Mouse (Mus musculus) G1E-ER4 (cell line): ENCODE data around the gene Cox11. TPM values are rescaled to one million over a fixed set of nuclear protein-coding genes. Genes with fewer than 3 reads are reported as not detected.

Source experiments
- GATA1 ChIP-seq: IDR thresholded peaks from one replicate; pipeline ENCODE4 v1.8.0; 2012; ENCODE audit warnings: low read length, inconsistent platforms
- polyA plus RNA-seq: library from polyadenylated mRNA; stranded (reverse); fragments of >175 nt; gene quantifications from 2 replicates; pipeline ENCODE4 v1.2.3, GENCODE M21; 2012

The Cox11 gene
- polyA plus RNA-seq, 1 experiment = 17.9 TPM

- TF ChIP-seq GATA1 = no peak
These were observed 48.5 kb downstream of the Cox11 start for GRCm38 (mm10) chr11:90686287-90687025.

DNA sequence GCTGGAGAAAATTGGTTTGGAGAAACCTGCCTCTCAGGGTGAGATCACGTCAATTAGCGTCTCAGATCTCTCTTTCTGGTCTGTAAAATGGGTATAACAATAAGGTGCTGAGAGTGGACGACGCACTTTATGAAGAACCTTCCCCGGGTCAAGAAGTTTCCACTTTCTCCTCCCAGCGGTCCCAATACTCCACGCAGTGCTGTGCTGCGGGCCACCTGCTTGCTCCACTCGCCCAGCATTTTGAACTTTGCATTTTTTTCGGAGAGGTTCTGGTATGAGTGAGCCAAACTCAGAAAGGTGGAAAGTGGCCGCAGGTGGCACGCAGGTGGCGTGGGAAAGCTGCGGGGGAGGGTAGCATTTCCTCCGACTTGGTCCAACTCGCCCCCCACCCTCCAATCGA lies 49.1 kb downstream of the Cox11 start:
- no peak for TF ChIP-seq GATA1

DNA sequence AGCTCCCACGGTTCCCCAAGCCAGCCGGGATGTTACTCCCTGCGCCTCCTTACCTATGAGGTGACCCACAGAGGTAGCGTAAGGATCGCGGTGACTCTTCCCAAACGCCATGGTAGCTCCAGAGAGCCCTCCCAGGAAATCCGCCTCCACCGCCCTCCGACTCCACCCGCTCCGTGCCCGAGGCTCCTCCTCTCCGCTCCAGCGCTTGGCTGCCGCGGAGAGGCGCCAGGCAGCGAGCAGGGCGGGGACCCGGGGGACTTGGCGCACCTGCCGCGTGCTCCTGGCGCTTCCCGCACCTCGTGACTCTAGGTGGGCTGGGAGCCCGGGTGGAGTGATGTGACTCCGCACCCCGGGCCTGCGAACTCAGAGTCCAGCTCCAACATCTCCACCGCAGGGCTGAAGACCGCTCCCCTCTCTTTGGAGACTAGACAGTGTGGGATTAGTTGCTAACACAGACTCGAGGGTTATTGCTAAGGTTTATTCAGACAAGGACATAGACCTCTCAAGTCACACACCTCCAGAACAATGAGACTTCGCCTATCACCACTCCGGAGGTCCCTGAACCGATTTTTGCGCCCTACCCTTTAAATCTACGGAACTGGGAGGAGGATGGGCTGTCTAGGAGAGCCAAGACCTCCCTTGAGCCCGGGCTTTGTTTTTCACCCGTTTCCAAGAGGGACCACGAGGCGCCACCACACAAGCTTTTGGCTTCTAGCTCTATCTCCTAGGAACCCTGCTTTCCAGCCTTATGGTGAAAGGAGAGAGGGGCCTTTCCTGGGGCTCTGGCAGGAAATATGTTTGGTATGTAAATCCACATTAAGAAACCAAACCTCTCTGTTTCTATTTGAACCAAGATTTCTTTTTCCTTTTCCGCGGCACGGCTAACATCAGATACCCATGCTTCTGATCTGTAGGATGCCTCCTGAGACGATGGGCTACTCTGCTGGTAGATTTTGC lies 49.8 kb downstream of the Cox11 start, which contains the start of gene Tom1l1:
Gene Tom1l1, minus strand, starts transcription at position 907 of the 957 bp plus-strand sequence.
- no peak for TF ChIP-seq GATA1

- TF ChIP-seq GATA1 = no peak
These were observed 52.4 kb downstream of the Cox11 start for GRCm38 (mm10) chr11:90690361-90690760.

GRCm38 (mm10) chr11:90694206-90694605 lies 56.2 kb downstream of the Cox11 start:
- no peak for TF ChIP-seq GATA1

Other genes with a start within 250 kb of the Cox11 start
- not detected in 2 replicates for gene Hlf, start 247.3 kb upstream of the Cox11 start, polyA plus RNA-seq
- 0.24 and 0.27 TPM in 2 replicates for gene Stxbp4, start 89 bp upstream of the Cox11 start, polyA plus RNA-seq
- 0.94 and 1.2 TPM in 2 replicates for gene Tom1l1, start 50.2 kb downstream of the Cox11 start, polyA plus RNA-seq